Mouse (Mus musculus) limb, embryonic 14.5 days (tissue): ENCODE measurements at regions not wholly inside any gene's neighbourhood (a gene's known extent, or its start where the extent isn't known, plus 50 kb on each side); places are given as distances from the start of the nearest gene placed in this dataset.

ENCODE experiments used
- ATAC-seq: fragments of 200-750 bp; cut with Nextera tagmentation; 2 replicates; pipeline ENCODE4 v1.8.0; 2017; ENCODE audit warnings: low read depth, moderate number of reproducible peaks, moderate TSS enrichment; ENCODE audit not compliant: low FRiP score
- DNase-seq: peaks from one replicate; pipeline ENCODE4 v3.0.0-alpha.2; 2015; ENCODE audit warnings: low spot score
- H3K27ac ChIP-seq: fragments of 300-500 bp; sonication (generic); replicated peaks from 2 replicates; pipeline ENCODE4 v1.5.1; 2014; ENCODE audit warnings: low read depth, mild to moderate bottlenecking, low read length, moderate library complexity, mixed read lengths
- H3K27me3 ChIP-seq: fragments of 300-500 bp; sonication (generic); 2 replicates; pipeline ENCODE4 v1.6.1; 2014; ENCODE audit warnings: low read length, mixed read lengths; ENCODE audit not compliant: control insufficient read depth, insufficient read depth
- H3K36me3 ChIP-seq: fragments of 300-500 bp; sonication (generic); 2 replicates; pipeline ENCODE4 v1.6.1; 2014; ENCODE audit warnings: mild to moderate bottlenecking, low read length, moderate library complexity, mixed read lengths; ENCODE audit not compliant: control insufficient read depth, insufficient read depth
- H3K4me1 ChIP-seq: fragments of 300-500 bp; sonication (generic); 2 replicates; pipeline ENCODE4 v1.6.1; 2014; ENCODE audit warnings: antibody characterized with exemption, low read length, mixed read lengths; ENCODE audit not compliant: control insufficient read depth, insufficient read depth
- H3K4me2 ChIP-seq: fragments of 300-500 bp; sonication (generic); replicated peaks from 2 replicates; pipeline ENCODE4 v1.6.1; 2014; ENCODE audit warnings: low read depth, mild to moderate bottlenecking, low read length, moderate library complexity; ENCODE audit not compliant: severe bottlenecking
- H3K4me3 ChIP-seq: fragments of 300-500 bp; sonication (generic); replicated peaks from 2 replicates; pipeline ENCODE4 v1.5.1; 2014; ENCODE audit warnings: low read length
- H3K9ac ChIP-seq: fragments of 300-500 bp; sonication (generic); 2 replicates; pipeline ENCODE4 v1.6.1; 2014; ENCODE audit warnings: mild to moderate bottlenecking, low read depth, low read length, moderate library complexity; ENCODE audit not compliant: severe bottlenecking
- H3K9me3 ChIP-seq: fragments of 300-500 bp; sonication (generic); 2 replicates; pipeline ENCODE4 v1.6.1; 2016; ENCODE audit warnings: low read length; ENCODE audit not compliant: control insufficient read depth
- POLR2A ChIP-seq: fragments of 200-500 bp; IDR thresholded peaks from 2 replicates; pipeline ENCODE4 v1.8.0; 2012; ENCODE audit warnings: inconsistent platforms, mild to moderate bottlenecking, moderate library complexity, borderline replicate concordance; ENCODE audit not compliant: insufficient read depth, insufficient read length; ENCODE audit errors: extremely low read depth
- WGBS: fragments of 180-500 bp; shearing (Covaris S2); extraction: QIAGEN DNeasy Blood & Tissue Kit; methylation state at CpG from one replicate; pipeline ENCODE4 v1.1.7; 2014; 5-methylcytosine and 5-hydroxymethylcytosine counted together

GRCm38 (mm10) chr11:42754481-42755272 is 280.9 kb upstream of the Gm9972 start:
- Histone ChIP-seq H3K27me3 (no peaks in the 10 kb centered on the region), H3K27ac (no peak overlapping the region), H3K4me1 (no peaks in the 10 kb centered on the region), H3K9me3 (no peaks in the 10 kb centered on the region), H3K36me3 (no peaks in the 10 kb centered on the region), H3K4me2 (no peak overlapping the region), H3K9ac (no peak overlapping the region), H3K4me3 (no peak overlapping the region)
- no peak for TF ChIP-seq POLR2A
- 60% methylated on average over 6 of the region's 6 CpGs for WGBS
- DNase-seq (no peak), ATAC-seq (no peak)

GRCm38 (mm10) chr11:42755415-42755814 is 280.1 kb upstream of the Gm9972 start:
- H3K4me2 ChIP-seq, result no peak overlapping the region
- no peaks in the 10 kb centered on the region for H3K36me3 ChIP-seq
- no peak for TF ChIP-seq POLR2A
- no peak for DNase-seq
- no peak overlapping the region for H3K4me3 ChIP-seq
- no peaks in the 10 kb centered on the region for H3K9me3 ChIP-seq
- 56% methylated on average over 4 of the region's 4 CpGs for WGBS
- H3K9ac ChIP-seq, result no peak overlapping the region
- ATAC-seq, result no peak
- no peaks in the 10 kb centered on the region for H3K27me3 ChIP-seq
- no peak overlapping the region for H3K27ac ChIP-seq
- no peaks in the 10 kb centered on the region for H3K4me1 ChIP-seq

DNA sequence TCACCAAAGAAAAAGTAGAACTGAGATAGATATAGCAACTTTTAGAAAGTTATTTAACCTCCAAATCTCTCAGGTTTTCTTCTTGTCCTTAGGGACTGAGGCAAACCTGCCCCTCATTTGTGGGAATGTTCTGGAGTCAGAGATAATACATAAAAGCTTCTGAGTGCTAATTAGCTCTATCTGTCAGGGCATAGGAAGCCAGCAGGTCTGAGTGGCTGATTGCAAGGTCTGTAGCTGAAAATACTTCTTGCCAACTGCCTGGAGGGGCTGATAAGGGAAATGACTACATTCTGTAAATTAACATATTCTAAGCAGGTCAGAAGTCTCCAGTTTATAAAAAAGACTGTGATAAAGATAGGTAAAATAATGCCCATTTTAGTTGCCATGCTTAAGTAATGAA is 270.3 kb upstream of the Gm9972 start:
- H3K27me3 ChIP-seq, result no peaks in the 10 kb centered on the region
- no peak overlapping the region for H3K9ac ChIP-seq
- H3K4me1 ChIP-seq, result no peaks in the 10 kb centered on the region
- H3K27ac ChIP-seq, result no peak overlapping the region
- H3K36me3 ChIP-seq, result no peaks in the 10 kb centered on the region
- no peak overlapping the region for H3K4me2 ChIP-seq
- H3K4me3 ChIP-seq, result no peak overlapping the region
- H3K9me3 ChIP-seq, result no peaks in the 10 kb centered on the region
- no peak for DNase-seq
- no peak for TF ChIP-seq POLR2A
- no peak for ATAC-seq

GRCm38 (mm10) chr11:42775074-42775676 is 260.4 kb upstream of the Gm9972 start:
- no peak for TF ChIP-seq POLR2A
- no peaks in the 10 kb centered on the region for H3K4me1 ChIP-seq
- DNase-seq, result no peak
- ATAC-seq, result no peak
- no peaks in the 10 kb centered on the region for H3K27me3 ChIP-seq
- no peaks in the 10 kb centered on the region for H3K36me3 ChIP-seq
- no peak overlapping the region for H3K9ac ChIP-seq
- H3K4me3 ChIP-seq, result no peak overlapping the region
- H3K9me3 ChIP-seq, result no peaks in the 10 kb centered on the region
- 59% methylated on average over 4 of the region's 4 CpGs for WGBS
- H3K4me2 ChIP-seq, result no peak overlapping the region
- H3K27ac ChIP-seq, result no peak overlapping the region

DNA sequence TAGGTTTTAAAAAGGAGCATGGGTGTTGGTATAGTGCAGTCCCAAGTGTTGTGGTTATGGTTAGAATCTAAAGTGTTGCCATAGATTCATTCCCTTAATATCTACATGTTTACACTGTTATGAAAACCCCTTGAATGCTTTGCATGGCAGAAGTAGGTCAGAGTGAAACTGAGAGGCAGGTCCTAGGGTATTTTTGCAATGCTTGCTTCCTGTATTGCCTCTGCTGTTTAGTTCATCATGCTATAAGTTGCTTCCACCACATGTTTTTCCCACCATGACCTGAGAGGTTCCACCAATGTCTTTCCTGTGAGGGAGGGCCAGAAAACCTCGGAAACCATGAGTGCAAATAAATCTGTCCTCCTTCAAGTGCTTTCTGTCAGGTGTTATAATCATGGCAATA is 224.1 kb upstream of the Gm9972 start:
- 77% methylated on average over 1 of the region's 1 CpGs for WGBS
- no peak overlapping the region for H3K4me2 ChIP-seq
- H3K27ac ChIP-seq, result no peak overlapping the region
- DNase-seq (no peak), ATAC-seq (no peak)
- H3K4me3 ChIP-seq, result no peak overlapping the region
- no peak for TF ChIP-seq POLR2A
- H3K9me3 ChIP-seq, result no peaks in the 10 kb centered on the region
- H3K4me1 ChIP-seq, result no peaks in the 10 kb centered on the region
- no peak overlapping the region for H3K9ac ChIP-seq
- H3K36me3 ChIP-seq, result no peaks in the 10 kb centered on the region
- H3K27me3 ChIP-seq, result no peaks in the 10 kb centered on the region
